Mouse (Mus musculus) layer of hippocampus, adult 8-10 months (tissue): Measurements from ENCODE around the gene Cdh22. TPM values are rescaled to one million over a fixed set of nuclear protein-coding genes. Genes with fewer than 3 reads are reported as not detected.
A peak's percentile ranks its signal among the peaks of the same experiment; 100 is the strongest.

Experiments
- DNase-seq, 2 experiments: peaks; one replicate each; pipeline ENCODE4 v3.0.0; 2022; ENCODE audit warnings: low spot score in 2 of 2
- total RNA-seq, 4 experiments: library from RNA; stranded (reverse); gene quantifications; 2 replicates each; pipeline ENCODE4 v1.2.4; 2022

The Cdh22 gene
- total RNA-seq, 4 experiments from 2014 or later: 17.8 to 19.7 (median 18.2) TPM

GRCm38 (mm10) chr2:165157900-165158299 lies 76.8 kb downstream of the Cdh22 start:
- no peak for DNase-seq

GRCm38 (mm10) chr2:165153006-165153405 lies 81.6 kb downstream of the Cdh22 start:
- DNase-seq: peak; percentile 39 to 49

DNA sequence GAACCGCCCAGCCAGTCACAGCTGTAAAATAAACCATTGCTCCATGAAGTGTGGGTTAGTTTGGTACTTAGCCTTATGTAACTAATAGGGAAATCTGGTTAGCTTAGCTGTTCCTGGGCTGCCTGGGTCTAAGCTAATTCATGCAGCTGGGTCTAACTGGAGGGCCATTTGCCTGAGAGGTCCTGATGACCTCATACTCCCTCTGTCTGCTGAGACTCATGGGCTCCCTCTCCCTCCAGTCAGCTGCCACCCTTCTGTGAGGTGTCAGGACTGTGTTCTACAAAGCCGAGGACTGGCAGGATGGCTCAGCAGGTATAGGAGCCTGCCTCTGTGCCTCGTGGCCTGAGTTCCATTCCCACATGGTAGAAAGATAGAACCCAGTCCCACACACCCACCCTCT lies 84.9 kb downstream of the Cdh22 start:
- DNase-seq: no peak

GRCm38 (mm10) chr2:165145821-165146220 lies 88.8 kb downstream of the Cdh22 start:
- DNase-seq: no peak

GRCm38 (mm10) chr2:165143487-165143886 lies 91.2 kb downstream of the Cdh22 start:
- no peak for DNase-seq

DNA sequence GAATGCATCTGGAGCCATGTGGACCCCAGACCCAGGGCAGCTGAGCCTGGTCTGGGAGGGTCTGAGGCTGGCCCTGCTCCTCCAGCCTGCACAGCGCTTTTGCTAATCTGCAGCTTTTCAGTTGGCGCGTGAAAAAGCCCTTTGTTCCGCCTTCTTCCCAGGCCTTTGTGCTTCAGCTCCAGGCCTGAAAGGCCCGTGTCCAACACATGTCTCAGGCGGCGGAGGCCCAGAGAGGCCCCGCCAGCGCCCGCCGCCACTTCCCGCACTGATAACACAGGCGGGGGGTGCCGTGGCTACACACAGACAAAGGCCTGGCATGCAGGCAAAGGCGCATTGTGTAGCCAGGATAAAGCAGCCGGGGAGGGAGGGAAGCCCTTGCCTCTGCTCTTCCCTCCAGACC lies 98.6 kb downstream of the Cdh22 start:
- DNase-seq: no peak

DNA sequence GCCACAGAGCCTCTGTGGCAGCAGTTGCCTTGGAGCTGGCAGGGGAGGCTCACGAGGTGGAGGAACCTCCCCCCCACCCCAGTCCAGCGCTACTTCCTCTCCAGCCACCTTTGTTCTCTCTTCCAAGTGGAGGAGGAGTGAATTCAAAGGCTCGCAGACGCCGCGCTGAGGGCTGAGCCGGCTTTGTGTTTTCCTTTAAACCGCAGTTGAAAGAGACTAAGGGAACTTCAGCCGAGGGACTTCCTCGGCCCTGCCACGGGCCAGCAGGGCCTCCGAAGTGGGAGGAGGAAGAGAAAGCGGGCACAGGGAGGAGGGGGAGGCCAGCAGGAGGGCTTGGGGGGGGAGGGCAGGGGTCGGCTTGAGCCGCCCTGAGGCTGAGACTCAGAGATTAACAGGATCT lies 101.1 kb downstream of the Cdh22 start:
- no peak for DNase-seq

DNA sequence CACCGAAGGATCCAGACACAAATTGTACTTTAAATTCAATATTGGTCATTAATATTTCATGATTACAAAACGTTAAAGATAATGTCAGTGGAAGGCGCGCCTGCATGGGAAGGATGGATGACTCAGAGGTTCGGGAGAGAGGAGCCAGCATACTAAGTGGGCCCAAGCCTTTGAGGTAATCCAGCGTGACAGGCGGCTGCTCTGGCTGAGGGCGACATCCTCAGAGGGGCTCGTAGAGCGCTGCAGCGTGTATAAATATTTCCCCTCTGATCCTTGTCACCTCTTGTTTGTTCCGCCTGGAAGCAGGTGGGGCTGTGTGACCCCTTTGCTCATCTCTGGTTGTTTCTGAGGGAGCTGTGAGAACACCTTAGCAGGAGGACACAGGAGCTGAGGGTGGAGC lies 103.2 kb downstream of the Cdh22 start:
- DNase-seq: no peak

GRCm38 (mm10) chr2:165129189-165129588 lies 105.5 kb downstream of the Cdh22 start:
- no peak for DNase-seq

GRCm38 (mm10) chr2:165126896-165127562 lies 107.6 kb downstream of the Cdh22 start:
- no peak for DNase-seq

GRCm38 (mm10) chr2:165121206-165121840 lies 113.3 kb downstream of the Cdh22 start:
- peak in 1 of 2 experiments; percentile 21 for DNase-seq

DNA sequence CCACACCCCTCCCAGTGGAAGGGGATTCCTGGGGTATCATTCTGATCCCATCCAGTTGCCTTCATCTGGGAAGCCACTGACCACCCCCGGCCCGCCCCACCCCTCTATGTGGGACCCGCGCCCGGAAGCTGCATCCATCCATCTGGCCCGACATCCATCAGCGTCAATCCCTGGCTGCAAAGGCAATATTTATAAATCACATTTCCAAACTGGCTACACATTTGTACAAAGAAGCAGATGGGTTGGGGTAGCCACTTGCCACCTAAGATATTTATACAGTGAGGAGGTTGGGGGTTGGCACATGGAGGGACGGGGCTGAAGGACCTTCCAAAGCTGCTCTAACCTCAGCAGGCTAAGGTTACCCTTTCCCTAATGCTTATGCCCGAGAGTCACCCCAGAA lies 113.9 kb downstream of the Cdh22 start:
- no peak for DNase-seq

DNA sequence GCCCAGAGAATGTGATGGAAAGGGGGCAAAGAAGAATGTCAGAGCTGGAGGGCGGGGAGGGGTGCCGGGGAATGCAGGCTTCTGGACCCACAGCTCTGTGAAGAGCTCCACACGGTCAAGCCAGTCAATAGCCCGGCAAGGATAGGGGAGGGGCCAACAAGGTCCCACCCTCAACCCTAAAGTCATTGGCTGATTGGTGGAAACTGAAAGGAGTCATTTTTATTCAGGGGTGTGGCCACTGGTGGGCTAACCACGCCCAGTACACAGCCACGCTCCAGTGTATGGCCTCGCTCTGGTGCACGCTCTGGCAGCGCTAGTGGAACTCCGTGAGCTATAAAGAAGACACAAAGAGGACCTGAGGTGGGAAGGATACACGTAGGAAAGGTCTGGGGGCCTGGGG lies 120.9 kb downstream of the Cdh22 start:
- no peak for DNase-seq

DNA sequence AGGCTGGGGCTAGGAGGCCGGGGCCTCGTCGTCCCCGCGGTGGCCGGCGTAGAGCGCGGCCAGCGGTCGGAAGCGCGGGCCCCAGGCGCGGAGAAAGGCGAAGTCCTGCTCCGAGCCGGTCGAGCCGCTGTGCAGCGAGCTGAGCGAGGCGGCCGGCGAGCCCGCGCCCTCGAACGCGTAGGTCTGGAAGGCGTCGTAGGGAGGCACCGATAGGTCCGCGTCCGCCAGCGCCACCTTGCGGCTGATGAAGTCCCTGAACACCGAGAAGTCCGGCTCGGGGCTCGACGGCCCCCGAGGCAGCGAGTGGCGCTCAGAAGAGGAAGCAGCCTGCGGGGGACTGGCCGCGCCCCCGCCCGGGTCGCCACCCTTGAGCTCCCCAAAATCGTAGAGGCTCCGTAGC lies 122.5 kb downstream of the Cdh22 start:
- DNase-seq: peak in 1 of 2 experiments; percentile 67

DNA sequence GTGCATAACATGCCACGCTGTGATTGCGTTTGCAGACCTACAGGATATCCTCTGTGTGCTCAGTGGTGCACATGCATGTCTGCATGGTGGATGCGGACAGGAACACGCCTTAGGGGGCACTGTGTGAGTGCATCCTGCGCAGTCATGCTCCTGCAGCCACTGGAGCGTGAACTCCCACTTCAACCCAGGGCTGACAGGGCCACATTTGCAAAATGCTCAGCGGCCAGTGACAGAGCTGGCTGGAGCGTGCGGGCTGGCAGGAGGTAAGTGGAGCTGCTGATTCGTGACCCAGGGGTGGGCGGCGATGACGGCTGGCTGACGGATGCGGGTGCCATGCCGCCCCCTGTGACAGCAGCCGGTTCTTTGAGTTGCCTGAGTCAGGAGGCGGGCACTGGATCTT lies 128.1 kb downstream of the Cdh22 start:
- DNase-seq: no peak

DNA sequence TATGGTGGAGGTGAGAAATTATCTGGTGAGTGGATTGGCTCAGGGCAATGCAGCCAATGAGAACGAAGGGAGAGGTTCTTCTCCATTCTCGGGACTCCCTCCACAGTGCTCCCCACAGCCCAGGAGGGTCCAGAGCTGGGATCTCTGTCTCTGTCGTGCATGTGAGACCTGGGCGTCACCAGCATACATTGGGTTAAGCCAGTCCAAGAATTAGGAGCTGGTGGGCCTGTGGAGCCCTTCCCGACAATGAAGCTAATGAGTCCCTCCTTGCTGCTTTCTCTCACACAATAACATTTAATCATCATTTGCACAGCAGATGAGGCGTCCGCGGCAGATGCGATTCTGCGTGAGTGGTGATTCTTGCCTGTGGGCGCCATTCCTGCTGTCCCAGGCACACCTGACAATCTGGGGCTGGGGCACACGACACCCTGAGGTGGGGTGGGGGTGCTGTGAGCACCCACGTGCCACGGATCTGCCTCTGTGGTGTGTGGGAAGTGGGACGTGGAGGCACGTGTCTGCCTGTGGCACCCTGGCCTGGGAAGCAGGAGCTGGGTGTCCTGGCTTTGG lies 129.1 kb downstream of the Cdh22 start:
- peak in 1 of 2 experiments; percentile 26 for DNase-seq

GRCm38 (mm10) chr2:165102920-165103319 lies 131.7 kb downstream of the Cdh22 start:
- DNase-seq: no peak

DNA sequence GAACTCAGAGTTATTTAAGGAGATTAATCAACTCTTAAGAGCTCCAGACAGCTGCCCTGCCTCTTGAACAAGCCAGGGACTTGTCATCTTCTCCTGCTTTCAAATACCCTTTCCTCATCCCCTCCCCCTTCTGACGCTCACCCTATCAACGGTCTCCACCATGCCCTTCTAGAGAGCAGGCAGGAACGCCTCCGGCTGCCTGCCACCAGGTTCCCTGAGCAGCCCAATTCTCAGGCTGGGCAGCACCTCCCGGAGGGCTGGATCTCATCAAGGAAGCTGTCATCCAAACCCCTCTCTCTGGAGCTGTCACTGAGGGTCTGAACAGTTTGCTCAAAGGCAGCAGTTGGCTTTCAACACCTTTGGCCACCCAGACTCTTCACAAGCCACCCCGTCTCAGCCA lies 133.9 kb downstream of the Cdh22 start:
- DNase-seq: no peak

DNA sequence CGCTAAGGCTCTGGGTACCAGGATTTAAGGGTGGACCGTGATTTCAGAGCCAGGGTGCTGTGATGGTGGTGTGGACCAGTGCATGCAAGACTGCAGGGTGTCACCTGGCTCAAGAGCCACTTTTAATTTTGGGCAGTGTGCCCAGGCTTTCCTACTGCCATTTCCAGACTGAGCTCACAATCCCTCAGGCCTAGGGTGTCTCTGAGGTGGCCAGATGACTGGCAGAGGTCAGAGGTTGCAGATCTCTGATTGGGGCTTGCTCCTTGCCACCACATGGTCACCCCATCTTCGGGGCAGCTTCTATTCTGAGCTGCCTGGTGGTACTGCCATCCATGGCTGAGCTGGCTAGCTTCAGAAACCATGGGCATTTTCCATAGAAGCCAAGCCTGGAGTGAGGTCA lies 135.8 kb downstream of the Cdh22 start:
- DNase-seq: no peak

DNA sequence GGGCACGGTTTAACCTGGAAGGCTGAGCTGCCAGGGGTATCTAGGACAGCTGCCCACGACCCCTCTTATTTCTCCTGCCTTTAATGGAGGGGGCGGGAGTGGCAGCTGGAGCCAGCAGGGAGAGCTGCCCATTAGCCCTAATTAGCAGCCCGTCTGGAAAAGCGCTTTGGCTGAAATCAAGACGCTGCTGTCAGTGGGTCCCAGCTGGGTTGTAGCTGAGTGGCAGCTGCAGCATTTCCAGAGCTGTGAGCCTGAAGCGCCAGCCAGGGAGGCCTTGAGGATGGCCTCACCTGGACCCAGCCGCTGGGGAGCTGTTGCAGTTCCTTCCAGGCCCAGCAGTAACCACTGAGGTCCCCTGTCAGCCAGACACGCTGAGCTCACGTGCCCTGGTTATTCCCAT lies 138.3 kb downstream of the Cdh22 start:
- no peak for DNase-seq

DNA sequence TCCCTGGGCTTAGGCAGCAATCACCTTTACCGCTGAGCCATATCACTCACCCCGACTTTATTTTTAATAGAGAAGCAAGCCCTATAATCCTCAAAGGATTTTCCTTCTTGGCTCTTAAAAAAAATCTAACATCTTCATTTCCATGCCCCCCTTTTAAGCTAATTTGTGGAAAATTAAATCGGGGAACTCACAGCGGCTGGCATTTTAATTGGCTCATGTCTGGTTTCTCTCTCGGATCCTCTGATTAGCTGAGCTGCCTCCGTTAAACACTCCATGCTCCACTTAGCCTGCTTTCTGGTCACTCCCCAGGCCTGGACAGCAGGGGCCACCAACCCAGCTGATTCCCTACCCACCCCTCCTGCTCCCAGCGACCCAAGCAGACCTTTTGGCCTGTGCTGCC lies 142.3 kb downstream of the Cdh22 start:
- no peak for DNase-seq

- no peak for DNase-seq
These were observed 143.2 kb downstream of the Cdh22 start for GRCm38 (mm10) chr2:165091433-165091965.

GRCm38 (mm10) chr2:165090650-165091049 lies 144.0 kb downstream of the Cdh22 start, which contains the start of gene 1700025C18Rik:
Gene 1700025C18Rik (minus strand): TSS chr2:165090750.
- no peak for DNase-seq
